Mouse (Mus musculus): ENCODE results near the gene Nt5c2.

The Nt5c2 gene

GRCm38 (mm10) chr19:46966330-46966729, 48.6 kb downstream of the Nt5c2 start:
- no peak for DNase-seq (ENCODE audit: low spot score)

- no peak for DNase-seq (ENCODE audit: low spot score)
Measured at GRCm38 (mm10) chr19:46965496-46965895, 49.5 kb downstream of the Nt5c2 start.

- no peak for DNase-seq (ENCODE audit: low spot score)
Measured at GRCm38 (mm10) chr19:46964353-46964752, 50.6 kb downstream of the Nt5c2 start.

GRCm38 (mm10) chr19:46963440-46963839, 51.5 kb downstream of the Nt5c2 start:
- no peak for DNase-seq (ENCODE audit: low spot score)

- no peak for DNase-seq (ENCODE audit: low spot score)
Measured at GRCm38 (mm10) chr19:46962841-46963240, 52.1 kb downstream of the Nt5c2 start.

GRCm38 (mm10) chr19:46962171-46962772, 52.7 kb downstream of the Nt5c2 start:
- peak; percentile 83 for DNase-seq (ENCODE audit: low spot score)

GRCm38 (mm10) chr19:46961652-46962051, 53.3 kb downstream of the Nt5c2 start:
- no peak for DNase-seq (ENCODE audit: low spot score)

- no peak for DNase-seq (ENCODE audit: low spot score)
Measured at GRCm38 (mm10) chr19:46961047-46961651, 53.8 kb downstream of the Nt5c2 start.

GRCm38 (mm10) chr19:46960101-46961046, 54.6 kb downstream of the Nt5c2 start:
- no peak for DNase-seq (ENCODE audit: low spot score)

- no peak for DNase-seq (ENCODE audit: low spot score)
Measured at GRCm38 (mm10) chr19:46959536-46959935, 55.4 kb downstream of the Nt5c2 start.

- no peak for DNase-seq (ENCODE audit: low spot score)
Measured at GRCm38 (mm10) chr19:46958566-46958965, 56.4 kb downstream of the Nt5c2 start.

GRCm38 (mm10) chr19:46957971-46958370, 57.0 kb downstream of the Nt5c2 start:
- no peak for DNase-seq (ENCODE audit: low spot score)

- DNase-seq (ENCODE audit: low spot score) = peak; percentile 61
Measured at GRCm38 (mm10) chr19:46957001-46957400, 58.0 kb downstream of the Nt5c2 start.

- peak; percentile 34 for DNase-seq (ENCODE audit: low spot score)
Measured at GRCm38 (mm10) chr19:46956410-46956809, 58.5 kb downstream of the Nt5c2 start.

- DNase-seq (ENCODE audit: low spot score) = no peak
Measured at GRCm38 (mm10) chr19:46955630-46956029, 59.3 kb downstream of the Nt5c2 start.

- no peak for DNase-seq (ENCODE audit: low spot score)
Measured at GRCm38 (mm10) chr19:46953536-46953935, 61.4 kb downstream of the Nt5c2 start.

GRCm38 (mm10) chr19:46952986-46953385, 62.0 kb downstream of the Nt5c2 start:
- no peak for DNase-seq (ENCODE audit: low spot score)

GRCm38 (mm10) chr19:46944341-46944740, 70.6 kb downstream of the Nt5c2 start:
- DNase-seq (ENCODE audit: low spot score) = no peak

- DNase-seq (ENCODE audit: low spot score) = no peak
Measured at GRCm38 (mm10) chr19:46937173-46937572, 77.8 kb downstream of the Nt5c2 start.

GRCm38 (mm10) chr19:46934025-46934424, 80.9 kb downstream of the Nt5c2 start:
- no peak for DNase-seq (ENCODE audit: low spot score)

- no peak for DNase-seq (ENCODE audit: low spot score)
Measured at GRCm38 (mm10) chr19:46932608-46933007, 82.3 kb downstream of the Nt5c2 start.

GRCm38 (mm10) chr19:46930026-46930425, 84.9 kb downstream of the Nt5c2 start:
- no peak for DNase-seq (ENCODE audit: low spot score)

GRCm38 (mm10) chr19:46929044-46929587, 85.8 kb downstream of the Nt5c2 start:
- no peak for DNase-seq (ENCODE audit: low spot score)
